Mouse (Mus musculus) ES-E14 (cell line): ENCODE measurements around the gene P2rx3. TPM values are rescaled to one million over a fixed set of nuclear protein-coding genes. Genes with fewer than 3 reads are reported as not detected.

Source experiments
- DNase-seq: peaks from one replicate; pipeline ENCODE4 v3.0.0-alpha.2; 2013; ENCODE audit warnings: low read depth, low spot score
- H3K27ac ChIP-seq: 2 replicates; pipeline ENCODE4 v1.5.1; 2012; ENCODE audit warnings: low read depth, mild to moderate bottlenecking, low read length, moderate library complexity, mixed read lengths; ENCODE audit not compliant: poor library complexity, insufficient read depth, severe bottlenecking
- H3K36me3 ChIP-seq: 2 replicates; pipeline ENCODE4 v1.6.1; 2012; ENCODE audit warnings: mild to moderate bottlenecking, low read length, moderate library complexity, mixed read lengths; ENCODE audit not compliant: control insufficient read depth, poor library complexity, insufficient read depth, severe bottlenecking
- H3K4me1 ChIP-seq, 2 experiments: fragments of 150-350 bp in 1 of 2; sonication (generic) in 1 of 2; 2 replicates each; pipeline ENCODE4 v1.6.1; 2012; ENCODE audit warnings: low read length in 2 of 2, mild to moderate bottlenecking in 1 of 2, mixed read lengths in 1 of 2; ENCODE audit not compliant: control insufficient read depth in 2 of 2, insufficient read depth in 2 of 2, poor library complexity in 1 of 2
- H3K4me3 ChIP-seq, 2 experiments: fragments of 150-350 bp in 1 of 2; sonication (generic) in 1 of 2; 2 replicates each; pipeline ENCODE4 v1.5.1; 2012; ENCODE audit warnings: low read length in 2 of 2, low read depth in 1 of 2, mild to moderate bottlenecking in 1 of 2, mixed read lengths in 1 of 2; ENCODE audit not compliant: insufficient read depth in 1 of 2, poor library complexity in 1 of 2, severe bottlenecking in 1 of 2
- H3K9ac ChIP-seq: 2 replicates; pipeline ENCODE4 v1.6.1; 2012; ENCODE audit warnings: low read depth, mild to moderate bottlenecking, low read length, mixed read lengths; ENCODE audit not compliant: poor library complexity, insufficient read depth, severe bottlenecking
- H3K9me3 ChIP-seq: fragments of 150-350 bp; sonication (generic); 2 replicates; pipeline ENCODE4 v1.6.1; 2012; ENCODE audit warnings: low read depth, mild to moderate bottlenecking, low read length; ENCODE audit not compliant: control insufficient read depth, insufficient read depth
- CHD2 ChIP-seq: IDR thresholded peaks from 2 replicates; pipeline ENCODE4 v1.6.1; 2014; ENCODE audit warnings: mild to moderate bottlenecking, low read depth, low read length, inconsistent platforms
- HCFC1 ChIP-seq: IDR thresholded peaks from 2 replicates; pipeline ENCODE4 v1.6.1; 2012; ENCODE audit warnings: low read length, inconsistent platforms, borderline replicate concordance; ENCODE audit not compliant: insufficient read depth
- MAFK ChIP-seq: IDR thresholded peaks from 2 replicates; pipeline ENCODE4 v1.6.1; 2014; ENCODE audit warnings: mild to moderate bottlenecking, low read depth, low read length, inconsistent platforms; ENCODE audit not compliant: insufficient read depth
- ZC3H11A ChIP-seq: IDR thresholded peaks from 2 replicates; pipeline ENCODE4 v1.6.1; 2012; ENCODE audit warnings: low read depth, mild to moderate bottlenecking, inconsistent platforms, low read length, borderline replicate concordance
- ZNF384 ChIP-seq: IDR thresholded peaks from 2 replicates; pipeline ENCODE4 v1.6.1; 2012; ENCODE audit warnings: low read depth, low read length, inconsistent platforms
- in situ Hi-C, 2 experiments: fragments of 600-800 bp; cut with MboI; formaldehyde crosslinking; loops; one replicate each; pipeline ENCODE4 v1.15.1; 2025; ENCODE audit warnings: low sequenced_read_pairs in 2 of 2, inconsistent platforms in 1 of 2; ENCODE audit not compliant: unreplicated experiment in 2 of 2
- total RNA-seq: library from RNA; depleted of rRNA; stranded (reverse); fragments of 300-350 nt; gene quantifications from 2 replicates; pipeline ENCODE4 v1.2.3, GENCODE M21; 2012

The P2rx3 gene
- total RNA-seq, 1 experiment: 4.6 TPM

DNA sequence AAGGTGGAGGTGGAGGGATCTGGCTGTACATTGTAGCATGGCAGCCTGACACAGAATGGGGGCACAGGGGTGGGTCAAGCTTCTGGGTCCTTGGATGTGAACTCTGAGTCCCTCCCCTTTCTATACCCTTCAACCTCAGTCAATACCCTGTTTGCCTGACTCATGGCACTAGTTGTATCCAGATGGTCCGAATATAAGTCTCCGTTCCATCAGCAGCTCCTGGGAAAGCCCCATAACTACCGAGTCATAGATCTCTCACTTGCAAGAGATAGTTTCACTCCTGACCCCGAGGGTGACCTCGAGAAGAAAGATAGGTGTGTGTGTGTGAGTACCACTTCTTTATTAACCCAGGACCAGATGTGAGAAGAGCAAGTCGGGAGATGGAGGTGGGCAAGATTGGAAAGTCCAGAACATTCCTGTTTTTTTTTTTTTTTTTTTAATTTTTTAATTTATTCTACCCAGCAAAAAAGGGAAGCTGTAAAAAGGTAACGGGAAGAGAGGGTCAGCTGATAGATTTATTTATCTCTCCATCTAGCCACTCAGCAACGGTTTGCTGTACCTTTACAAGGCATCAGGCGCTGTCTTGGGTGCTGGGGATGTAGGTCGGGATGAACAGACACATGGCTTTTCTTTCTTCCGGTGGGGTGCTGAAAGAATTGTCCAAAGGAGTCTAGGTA lies 78.5 kb downstream of the P2rx3 start:
- H3K36me3 ChIP-seq: no peaks in the 10 kb centered on the region; the same call in 1 of the 2 replicates
- in situ Hi-C loops: no loop called here

DNA sequence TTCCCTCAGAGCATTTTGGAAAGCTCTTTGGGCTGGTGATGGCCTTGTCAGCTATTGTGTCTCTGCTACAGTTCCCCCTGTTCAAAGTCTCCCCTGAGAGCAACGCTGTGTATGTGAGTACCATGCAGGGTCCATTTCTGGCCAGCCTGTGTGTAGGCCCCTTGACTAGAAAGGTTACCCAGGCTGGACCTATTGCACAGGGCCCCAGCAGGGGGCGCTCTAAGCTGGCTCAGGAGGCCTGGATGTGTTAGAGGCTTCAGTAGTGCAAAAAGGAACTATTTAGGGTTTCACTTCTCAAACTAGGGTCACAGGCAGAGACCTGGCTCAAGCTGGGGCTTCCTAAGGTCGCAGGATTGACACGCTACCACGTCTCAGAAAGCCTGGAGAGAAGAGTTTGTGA lies 81.0 kb downstream of the P2rx3 start:
- in situ Hi-C loops: no loop called here
- Histone ChIP-seq H3K9ac (no peak overlapping the region), H3K27ac (no peak overlapping the region), H3K4me3 (no peak overlapping the region), H3K36me3 (no peaks in the 10 kb centered on the region; the same call in 1 of the 2 replicates), H3K4me1 (no peaks in the 10 kb centered on the region), H3K9me3 (no peaks in the 10 kb centered on the region)
- DNase-seq: peak; percentile 27
- no peak for TF ChIP-seq CHD2
- TF ChIP-seq MAFK: no peak

More for the DNA sequence above, 78.5 kb downstream of the P2rx3 start:
- TF ChIP-seq HCFC1 (no peak), ZNF384 (no peak), CHD2 (no peak), MAFK (no peak), ZC3H11A (no peak)
- H3K4me1 ChIP-seq: no peaks in the 10 kb centered on the region
- H3K4me3 ChIP-seq: no peak overlapping the region
- H3K9me3 ChIP-seq: no peaks in the 10 kb centered on the region
- no peak for DNase-seq
- H3K27ac ChIP-seq: no peak overlapping the region
- H3K9ac ChIP-seq: no peak overlapping the region

DNA sequence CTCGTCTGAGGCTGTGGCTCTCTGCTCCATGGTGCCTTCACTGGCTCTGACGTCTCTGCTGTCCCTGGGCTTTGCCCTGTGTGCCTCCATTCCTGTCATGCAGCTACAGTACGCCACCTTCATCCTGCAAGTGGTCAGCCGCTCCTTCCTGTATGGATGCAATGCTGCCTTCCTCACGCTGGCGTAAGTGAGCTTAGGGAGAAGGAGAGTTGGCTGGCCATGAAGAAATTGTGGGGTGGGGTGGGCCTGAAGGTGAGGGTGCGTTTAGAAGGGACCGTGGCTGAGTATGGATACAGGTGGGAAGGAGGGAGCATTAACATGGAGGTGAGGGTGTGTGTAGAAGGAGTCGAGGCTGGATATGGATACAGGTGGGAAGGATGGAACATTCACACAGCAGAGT lies 81.8 kb downstream of the P2rx3 start:
- no peak for DNase-seq
- no peak overlapping the region for H3K4me3 ChIP-seq
- H3K27ac ChIP-seq: no peak overlapping the region
- TF ChIP-seq CHD2: no peak
- TF ChIP-seq ZC3H11A: no peak
- TF ChIP-seq MAFK: no peak
- no peak for TF ChIP-seq HCFC1
- TF ChIP-seq ZNF384: no peak
- no peaks in the 10 kb centered on the region for H3K9me3 ChIP-seq
- in situ Hi-C loops: no loop called here
- H3K36me3 ChIP-seq: no peaks in the 10 kb centered on the region; the same call in 1 of the 2 replicates
- H3K9ac ChIP-seq: no peak overlapping the region
- no peaks in the 10 kb centered on the region for H3K4me1 ChIP-seq

DNA sequence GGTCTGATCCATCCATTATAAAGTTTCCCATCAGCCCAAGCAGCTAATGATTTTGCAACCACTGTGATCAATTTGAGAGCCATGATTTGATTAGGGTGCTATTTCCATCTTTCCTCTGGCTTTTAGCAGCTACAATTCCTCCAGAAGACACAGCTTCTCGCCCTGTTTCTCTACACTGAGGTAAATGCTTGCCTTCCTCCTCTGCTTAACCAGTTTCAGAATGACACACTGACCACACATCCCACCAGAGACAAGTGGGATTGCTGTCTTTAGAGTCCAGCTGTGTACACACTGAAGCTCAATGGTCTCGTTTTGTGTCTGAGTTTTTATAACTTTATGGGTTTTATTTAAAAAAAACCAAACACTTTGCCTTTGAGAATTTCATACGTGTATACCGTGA lies 84.6 kb downstream of the P2rx3 start:
- H3K9ac ChIP-seq: no peak overlapping the region
- no peak for DNase-seq
- no peaks in the 10 kb centered on the region for H3K9me3 ChIP-seq
- H3K4me1 ChIP-seq: no peaks in the 10 kb centered on the region
- in situ Hi-C loops: no loop called here
- no peak for TF ChIP-seq HCFC1
- TF ChIP-seq ZNF384: no peak
- TF ChIP-seq CHD2: no peak
- no peak for TF ChIP-seq MAFK
- TF ChIP-seq ZC3H11A: no peak
- H3K4me3 ChIP-seq: no peak overlapping the region
- peaks cover 2% of the 10 kb centered on the region; the same call in 1 of the 2 replicates for H3K36me3 ChIP-seq
- H3K27ac ChIP-seq: no peak overlapping the region

DNA sequence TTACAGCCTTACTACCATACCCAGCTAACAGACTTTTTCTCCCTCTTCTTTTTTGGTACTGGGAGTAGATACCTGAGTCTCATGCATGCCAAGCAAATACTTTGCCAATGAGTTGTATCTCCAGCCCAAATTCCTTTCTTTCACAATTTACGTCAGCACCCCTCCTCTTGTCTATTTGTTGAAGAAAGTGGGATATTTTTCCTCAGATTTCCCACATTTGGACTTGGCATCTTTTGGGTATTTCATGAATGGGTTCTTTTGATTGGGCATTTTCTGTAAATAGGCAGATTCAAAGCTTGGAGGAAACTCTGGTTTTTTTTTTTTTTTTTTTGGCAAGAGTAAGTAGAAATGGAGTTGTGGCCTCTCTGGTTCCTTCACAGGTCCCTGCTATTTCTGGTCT lies 85.0 kb downstream of the P2rx3 start:
- in situ Hi-C loops: no loop called here
- Histone ChIP-seq H3K9me3 (no peaks in the 10 kb centered on the region), H3K36me3 (peaks cover 2% of the 10 kb centered on the region; the same call in 1 of the 2 replicates), H3K4me1 (no peaks in the 10 kb centered on the region), H3K4me3 (no peak overlapping the region), H3K27ac (no peak overlapping the region), H3K9ac (no peak overlapping the region)
- DNase-seq: no peak
- TF ChIP-seq ZNF384 (no peak), CHD2 (no peak), ZC3H11A (no peak), HCFC1 (no peak), MAFK (no peak)
